Comparison of ENCODE assay signal across 31 mouse cellular contexts in the genomic region with DNA sequence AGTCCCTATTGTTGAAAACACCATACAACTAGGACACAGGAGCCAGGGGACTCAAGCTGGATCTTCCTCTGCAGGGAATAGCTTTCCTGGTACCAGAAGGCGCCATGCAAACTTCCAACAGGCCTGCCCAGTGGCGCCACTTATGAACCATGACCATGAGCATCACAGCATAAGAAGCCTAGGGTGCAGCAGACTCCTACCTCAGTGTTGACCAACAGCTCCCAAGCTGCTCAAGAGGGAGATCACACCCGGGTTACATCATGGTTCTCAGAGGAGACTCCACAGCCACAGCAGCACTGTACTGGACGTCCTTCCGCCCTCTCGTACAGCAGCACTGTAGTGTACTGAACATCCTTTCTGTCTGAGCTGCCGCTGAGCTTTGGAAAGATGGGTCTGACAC. TPM values are rescaled to one million over a fixed set of nuclear protein-coding genes. Genes with fewer than 3 reads are reported as not detected.
"Had no signal": no experiment of that assay in that cellular context is flagged by ENCODE, and none has a peak within 500 bp of the region (broad histone marks: within the 10 kb centered on the region; RNA-seq: fewer than 3 reads in every experiment).

No protein-coding gene starts in this region.

- H3K9ac ChIP-seq: limb, embryonic 12.5 days; limb, embryonic 13.5 days; limb, embryonic 15.5 days; liver, embryonic 12.5 days; liver, embryonic 13.5 days; liver, embryonic 14.5 days; liver, embryonic 15.5 days; liver, postnatal 0 days; lung, embryonic 14.5 days; lung, embryonic 15.5 days; midbrain, embryonic 12.5 days; midbrain, embryonic 13.5 days; midbrain, embryonic 15.5 days had no signal

- H3K4me3 ChIP-seq: left cerebral cortex, adult 2 months; limb, embryonic 12.5 days; limb, embryonic 13.5 days; limb, embryonic 15.5 days; liver, embryonic 12.5 days; liver, embryonic 13.5 days; liver, embryonic 15.5 days; lung, embryonic 15.5 days; megakaryocyte, embryonic 14.5 days; midbrain, embryonic 10.5 days; midbrain, embryonic 12.5 days; midbrain, embryonic 13.5 days; midbrain, embryonic 15.5 days had no signal

- H3K27me3 ChIP-seq: limb, embryonic 12.5 days; limb, embryonic 13.5 days; limb, embryonic 15.5 days; liver, embryonic 12.5 days; liver, embryonic 13.5 days; liver, embryonic 15.5 days; lung, embryonic 15.5 days; midbrain, embryonic 12.5 days; midbrain, embryonic 13.5 days; midbrain, embryonic 15.5 days had no signal

- H3K9me3 ChIP-seq: limb, embryonic 12.5 days; limb, embryonic 13.5 days; limb, embryonic 15.5 days; liver, embryonic 12.5 days; liver, embryonic 13.5 days; liver, embryonic 15.5 days; lung, embryonic 15.5 days; megakaryocyte, embryonic 14.5 days; midbrain, embryonic 10.5 days; midbrain, embryonic 12.5 days; midbrain, embryonic 13.5 days; midbrain, embryonic 15.5 days had no signal

- H3K27ac ChIP-seq: left cerebral cortex, adult 2 months; limb, embryonic 12.5 days; limb, embryonic 13.5 days; limb, embryonic 15.5 days; liver, embryonic 12.5 days; liver, embryonic 13.5 days; liver, embryonic 14.5 days; liver, embryonic 15.5 days; lung, embryonic 15.5 days; macrophage; midbrain, embryonic 10.5 days; midbrain, embryonic 12.5 days; midbrain, embryonic 13.5 days; midbrain, embryonic 15.5 days had no signal

- H3K4me2 ChIP-seq: limb, embryonic 12.5 days; limb, embryonic 13.5 days; limb, embryonic 15.5 days; liver, embryonic 11.5 days; liver, embryonic 12.5 days; liver, embryonic 13.5 days; liver, embryonic 15.5 days; lung, embryonic 14.5 days; lung, embryonic 15.5 days; midbrain, embryonic 11.5 days; midbrain, embryonic 12.5 days; midbrain, embryonic 13.5 days; midbrain, embryonic 15.5 days had no signal

- H3K36me3 ChIP-seq: limb, embryonic 12.5 days; limb, embryonic 13.5 days; limb, embryonic 15.5 days; liver, embryonic 12.5 days; liver, embryonic 13.5 days; liver, embryonic 15.5 days; lung, embryonic 15.5 days; midbrain, embryonic 10.5 days; midbrain, embryonic 12.5 days; midbrain, embryonic 13.5 days; midbrain, embryonic 15.5 days had no signal

- ATAC-seq: liver, embryonic 12.5 days; liver, postnatal 0 days; lung, postnatal 0 days; midbrain, embryonic 13.5 days; midbrain, embryonic 15.5 days; midbrain, embryonic 16.5 days had no signal

- DNase-seq: left cerebral cortex, postnatal 4 days; liver; liver, embryonic 13.5 days; liver, postnatal 0 days; lung, adult 18-20 months; lung, adult 2 months; lung, embryonic 14.5 days; lung, postnatal 10 days; lung, postnatal 14 days; lung, postnatal 36 days; lung, postnatal 4 days; midbrain, embryonic 14.5 days had no signal

RNA-seq across cellular contexts. Expression of gene Garnl3, which starts 51.9 kb away (rescaled TPM):
- total RNA-seq: megakaryocyte progenitor cell, adult 5-6 weeks had no signal
